Mouse (Mus musculus) liver, adult 10 weeks (tissue): ENCODE data around the gene Dgkz. TPM values are rescaled to one million over a fixed set of nuclear protein-coding genes. Genes with fewer than 3 reads are reported as not detected.

ENCODE experiments used
- polyA plus RNA-seq: library from polyadenylated mRNA; stranded (reverse); fragments of 350-450 nt; fragmentation: Illumina TruSeq; extraction: RNeasy Lipid Tissue Mini Kit (QIAGEN cat#74804); gene quantifications from one replicate; pipeline ENCODE4 v1.2.3, GENCODE M21; 2014; ENCODE audit warnings: low read depth, low replicate concordance

Gene Dgkz
- 2.0 TPM for polyA plus RNA-seq

DNA sequence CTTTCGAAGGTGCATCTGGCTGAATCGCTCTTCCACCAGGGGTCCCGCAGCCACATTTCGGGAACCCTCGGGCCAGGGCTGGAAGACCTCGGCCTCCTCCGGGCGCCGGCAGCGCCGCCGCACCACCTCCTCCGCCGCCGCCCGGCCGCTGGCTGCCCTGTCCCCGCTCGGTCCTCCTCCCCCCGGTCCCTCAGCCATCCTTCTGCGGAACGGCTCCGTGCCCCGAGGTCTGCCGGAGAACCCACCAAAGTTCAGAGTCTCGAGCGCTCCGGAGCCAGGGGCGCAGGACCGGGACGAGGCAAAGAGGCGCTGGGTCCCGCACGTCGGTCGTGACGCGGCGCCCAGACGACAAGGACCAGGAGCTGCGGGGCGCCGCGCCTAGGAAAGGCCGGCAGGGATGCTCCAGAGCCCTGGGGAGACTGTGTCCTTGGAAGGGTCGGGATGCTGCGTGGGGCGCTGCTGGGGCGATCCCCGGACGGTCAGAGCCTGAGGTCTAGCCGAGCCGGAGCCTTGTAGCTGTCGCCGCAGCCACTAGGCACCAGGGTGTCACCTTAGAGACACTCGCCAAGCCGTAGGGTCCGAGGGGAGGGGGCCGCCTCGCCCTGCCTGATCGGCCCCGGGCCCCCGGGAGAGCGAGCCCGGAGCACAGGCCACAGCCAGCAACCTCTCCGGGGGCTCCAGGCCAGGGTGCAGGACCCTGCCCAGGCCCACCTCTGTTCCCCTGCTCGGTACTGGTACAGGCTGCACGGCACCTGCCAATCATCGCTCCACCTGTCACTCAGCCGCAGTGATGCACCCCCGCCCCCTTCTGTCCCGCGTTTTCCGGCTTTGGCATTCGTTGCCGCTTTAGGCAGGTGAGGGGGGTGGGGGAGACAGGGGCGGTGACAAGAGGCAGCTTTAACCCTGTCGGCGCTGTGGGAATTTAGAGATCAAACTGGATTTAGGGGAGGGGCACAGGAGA is at the start of gene Dgkz:
Dgkz (minus strand) TSS at position 284 of the 961 bp plus-strand sequence.

GRCm38 (mm10) chr2:92024274-92024672 is 48.6 kb upstream of the Dgkz start, which contains the start of gene Creb3l1:
Gene Creb3l1 (minus strand): TSS chr2:92024502.

GRCm38 (mm10) chr2:91945483-91945882 is 30.2 kb downstream of the Dgkz start, which contains the start of gene Gm9821:
Gene Gm9821 (plus strand): TSS chr2:91945703.

DNA sequence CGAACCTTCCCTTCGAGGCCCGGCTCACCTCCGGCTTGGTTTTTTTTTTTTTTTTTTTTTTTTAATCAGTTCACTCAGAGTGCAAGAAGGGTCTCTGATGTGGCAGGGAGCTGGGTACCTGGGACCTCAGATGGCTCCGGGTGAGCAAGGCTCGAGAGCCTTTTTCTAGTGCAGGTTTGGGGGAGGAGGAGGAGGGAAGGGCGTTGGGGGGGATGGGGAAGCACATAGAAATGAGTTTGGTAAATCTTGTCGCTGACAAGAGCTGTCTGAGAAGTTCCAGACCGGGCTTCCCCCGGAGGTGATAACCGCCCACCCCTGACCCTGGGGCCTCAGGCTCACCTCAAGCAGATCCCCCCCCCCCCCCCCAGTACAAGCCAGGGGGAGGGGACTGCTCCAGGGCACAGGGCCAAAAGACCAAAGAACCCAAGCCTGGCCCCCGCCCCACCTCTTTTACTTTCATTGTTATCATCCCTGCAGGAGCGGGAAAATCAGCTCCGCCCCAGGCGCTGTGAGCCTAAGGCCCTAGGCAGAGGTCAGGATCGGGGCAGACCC is 43.4 kb downstream of the Dgkz start, which contains the start of gene Mdk:
Mdk (minus strand) TSS at position 138 of the 552 bp plus-strand sequence.

DNA sequence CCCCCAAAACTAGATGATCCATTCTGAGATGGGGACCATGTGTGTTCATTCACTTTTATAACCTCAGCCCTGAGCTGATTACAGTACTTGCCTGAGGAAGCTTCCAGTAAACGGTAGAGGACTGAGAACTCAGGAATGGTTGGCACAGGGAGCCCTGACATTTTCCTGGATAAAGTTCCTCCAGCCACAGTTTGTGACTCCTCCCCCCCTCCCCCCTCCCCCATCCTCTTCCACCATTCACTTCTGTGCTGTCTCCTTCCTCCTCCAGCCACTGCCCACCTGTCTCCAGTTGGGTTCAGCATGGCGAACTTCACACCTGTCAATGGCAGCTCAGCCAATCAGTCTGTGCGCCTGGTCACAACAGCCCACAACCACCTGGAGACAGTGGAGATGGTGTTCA is 48.7 kb downstream of the Dgkz start, which contains the start of gene Chrm4:
Chrm4 (plus strand) TSS at position 301 of the 400 bp plus-strand sequence.

Other genes with a start within 250 kb of the Dgkz start
- gene Ambra1, start 245.7 kb downstream of the Dgkz start, polyA plus RNA-seq = 2.9 TPM
- gene Chrm4, start 48.6 kb downstream of the Dgkz start, polyA plus RNA-seq = not detected
- gene Mdk, start 43.6 kb downstream of the Dgkz start, polyA plus RNA-seq = not detected
- gene Gm9821, start 30.2 kb downstream of the Dgkz start, polyA plus RNA-seq = not detected
- 0.53 TPM for gene Creb3l1, start 48.6 kb upstream of the Dgkz start, polyA plus RNA-seq
- 14.7 TPM for gene Phf21a, start 117.3 kb upstream of the Dgkz start, polyA plus RNA-seq